Mouse (Mus musculus) frontal cortex, adult 2 months (tissue): ENCODE data around the gene Znhit3. TPM values are rescaled to one million over a fixed set of nuclear protein-coding genes. Genes with fewer than 3 reads are reported as not detected.
A peak's percentile ranks its signal among the peaks of the same experiment; 100 is the strongest.

Experiments used
- DNase-seq, 2 experiments: peaks; one replicate each; pipeline ENCODE4 v3.0.0; 2022; ENCODE audit warnings: low spot score in 1 of 2; ENCODE audit errors: extremely low spot score in 1 of 2
- polyA plus RNA-seq: library from polyadenylated mRNA; depleted of rRNA; stranded (reverse); fragments of >200 nt; gene quantifications from 2 replicates; pipeline ENCODE4 v1.2.3, GENCODE M21; 2012

The Znhit3 gene
- polyA plus RNA-seq, 1 experiment, result 47.5 TPM

- no peak for DNase-seq
Measured at GRCm38 (mm10) chr11:84932261-84932660, 16.1 kb upstream of the Znhit3 start.

- DNase-seq, result peak in 1 of 2 experiments; percentile 40
Measured at GRCm38 (mm10) chr11:84920981-84921380, 4.8 kb upstream of the Znhit3 start.

- DNase-seq, result no peak
Measured at GRCm38 (mm10) chr11:84919951-84920350, 3.8 kb upstream of the Znhit3 start.

GRCm38 (mm10) chr11:84919276-84919675 is 3.1 kb upstream of the Znhit3 start:
- peak in 1 of 2 experiments; percentile 48 for DNase-seq

- DNase-seq, result peak; percentile 53 to 94
Measured at GRCm38 (mm10) chr11:84918425-84918824, 2.3 kb upstream of the Znhit3 start.

GRCm38 (mm10) chr11:84916703-84917300 is 636 bp upstream of the Znhit3 start:
- no peak for DNase-seq

GRCm38 (mm10) chr11:84914673-84915072 is 1.5 kb downstream of the Znhit3 start:
- no peak for DNase-seq

- DNase-seq, result no peak
Measured at GRCm38 (mm10) chr11:84910411-84910810, 5.8 kb downstream of the Znhit3 start.

- peak in 1 of 2 experiments; percentile 43 for DNase-seq
Measured at GRCm38 (mm10) chr11:84908480-84908879, 7.7 kb downstream of the Znhit3 start.

GRCm38 (mm10) chr11:84907081-84907480 is 9.1 kb downstream of the Znhit3 start:
- DNase-seq, result no peak

GRCm38 (mm10) chr11:84904597-84905144 is 11.5 kb downstream of the Znhit3 start:
- DNase-seq, result peak; percentile 50 to 72

- DNase-seq, result no peak
Measured at GRCm38 (mm10) chr11:84893113-84893512, 23.1 kb downstream of the Znhit3 start.

- DNase-seq, result no peak
Measured at GRCm38 (mm10) chr11:84891705-84892104, 24.5 kb downstream of the Znhit3 start.

- DNase-seq, result no peak
Measured at GRCm38 (mm10) chr11:84889492-84889891, 26.7 kb downstream of the Znhit3 start.

GRCm38 (mm10) chr11:84888025-84888424 is 28.1 kb downstream of the Znhit3 start:
- no peak for DNase-seq

GRCm38 (mm10) chr11:84886767-84887511 is 29.2 kb downstream of the Znhit3 start:
- no peak for DNase-seq

GRCm38 (mm10) chr11:84886236-84886635 is 29.9 kb downstream of the Znhit3 start:
- no peak for DNase-seq

GRCm38 (mm10) chr11:84885238-84885637 is 30.9 kb downstream of the Znhit3 start:
- DNase-seq, result no peak

- no peak for DNase-seq
Measured at GRCm38 (mm10) chr11:84882346-84882745, 33.8 kb downstream of the Znhit3 start.

- no peak for DNase-seq
Measured at GRCm38 (mm10) chr11:84880971-84881370, 35.2 kb downstream of the Znhit3 start.

GRCm38 (mm10) chr11:84880465-84880961 is 35.7 kb downstream of the Znhit3 start:
- peak in 1 of 2 experiments; percentile 14 for DNase-seq
